Mouse (Mus musculus) stomach, postnatal 0 days (tissue): ENCODE data around the gene Sox12.

Source experiments
- CTCF ChIP-seq: IDR thresholded peaks from 2 replicates; pipeline ENCODE4 v1.5.1; 2016; ENCODE audit warnings: antibody characterized with exemption, low read depth, mild to moderate bottlenecking, moderate library complexity
- EP300 ChIP-seq: optimal IDR thresholded peaks from 2 replicates; pipeline ENCODE3; 2016; ENCODE audit warnings: antibody characterized with exemption

- no peak for TF ChIP-seq CTCF
- no peak for TF ChIP-seq EP300
These were observed 8.3 kb upstream of the Sox12 start for GRCm38 (mm10) chr2:152406126-152406525.
